Mouse (Mus musculus) C2C12 (cell line): ENCODE results near the gene Fndc7. TPM values are rescaled to one million over a fixed set of nuclear protein-coding genes. Genes with fewer than 3 reads are reported as not detected.
"Not testable (repeated sequence)": the region's sequence is repeated elsewhere in the genome, so short reads cannot be mapped to it uniquely, and the experiment has no call there.

Source experiments
- H3K27me3 ChIP-seq: one replicate; pipeline ENCODE4 v1.6.1; 2011; ENCODE audit not compliant: control insufficient read depth, insufficient read depth, insufficient read length
- H3K36me3 ChIP-seq: one replicate; pipeline ENCODE4 v1.6.1; 2011; ENCODE audit not compliant: control insufficient read depth, insufficient read depth
- H3K4me3 ChIP-seq: one replicate; pipeline ENCODE4 v1.5.1; 2011; ENCODE audit warnings: mild to moderate bottlenecking, control low read depth; ENCODE audit not compliant: poor library complexity, insufficient read depth, severe bottlenecking
- H3K79me2 ChIP-seq: one replicate; pipeline ENCODE4 v1.6.1; 2011; ENCODE audit not compliant: control insufficient read depth, insufficient read depth
- H3K79me3 ChIP-seq: one replicate; pipeline ENCODE4 v1.6.1; 2011; ENCODE audit warnings: low read depth, control low read depth
- H3ac ChIP-seq: one replicate; pipeline ENCODE3; 2011; ENCODE audit warnings: low read depth; ENCODE audit not compliant: control insufficient read depth, insufficient read length
- CEBPB ChIP-seq: IDR thresholded peaks from one replicate; pipeline ENCODE4 v1.6.1; 2011; ENCODE audit warnings: low read depth, mild to moderate bottlenecking, control low read depth, moderate library complexity
- CTCF ChIP-seq: IDR thresholded peaks from one replicate; pipeline ENCODE4 v1.5.1; 2011; ENCODE audit not compliant: control insufficient read depth, insufficient read depth, insufficient read length
- FOSL1 ChIP-seq: IDR thresholded peaks from one replicate; pipeline ENCODE4 v1.8.0; 2011; ENCODE audit warnings: mild to moderate bottlenecking, low read length; ENCODE audit not compliant: poor library complexity, insufficient read depth, severe bottlenecking
- MAX ChIP-seq: IDR thresholded peaks from one replicate; pipeline ENCODE4 v1.6.1; 2011; ENCODE audit warnings: mild to moderate bottlenecking, control low read depth
- MYOD1 ChIP-seq: IDR thresholded peaks from one replicate; pipeline ENCODE4 v1.6.1; 2011; ENCODE audit warnings: low read depth; ENCODE audit not compliant: control insufficient read depth, insufficient read length
- MYOG ChIP-seq: IDR thresholded peaks from one replicate; pipeline ENCODE4 v1.6.1; 2011; ENCODE audit not compliant: control insufficient read depth, insufficient read length; ENCODE audit errors: extremely low read depth
- USF1 ChIP-seq: IDR thresholded peaks from one replicate; pipeline ENCODE4 v1.6.1; 2011; ENCODE audit warnings: low read depth, mild to moderate bottlenecking, control low read depth, moderate library complexity
- polyA plus RNA-seq: library from polyadenylated mRNA; unstranded; fragments of >200 nt; fragmentation: generic; extraction: Trizol; gene quantifications from one replicate; pipeline ENCODE4 v1.2.1, GENCODE M21; 2012; ENCODE audit warnings: missing spikeins

Gene Fndc7
- polyA plus RNA-seq, 1 experiment = 0.01 TPM

DNA sequence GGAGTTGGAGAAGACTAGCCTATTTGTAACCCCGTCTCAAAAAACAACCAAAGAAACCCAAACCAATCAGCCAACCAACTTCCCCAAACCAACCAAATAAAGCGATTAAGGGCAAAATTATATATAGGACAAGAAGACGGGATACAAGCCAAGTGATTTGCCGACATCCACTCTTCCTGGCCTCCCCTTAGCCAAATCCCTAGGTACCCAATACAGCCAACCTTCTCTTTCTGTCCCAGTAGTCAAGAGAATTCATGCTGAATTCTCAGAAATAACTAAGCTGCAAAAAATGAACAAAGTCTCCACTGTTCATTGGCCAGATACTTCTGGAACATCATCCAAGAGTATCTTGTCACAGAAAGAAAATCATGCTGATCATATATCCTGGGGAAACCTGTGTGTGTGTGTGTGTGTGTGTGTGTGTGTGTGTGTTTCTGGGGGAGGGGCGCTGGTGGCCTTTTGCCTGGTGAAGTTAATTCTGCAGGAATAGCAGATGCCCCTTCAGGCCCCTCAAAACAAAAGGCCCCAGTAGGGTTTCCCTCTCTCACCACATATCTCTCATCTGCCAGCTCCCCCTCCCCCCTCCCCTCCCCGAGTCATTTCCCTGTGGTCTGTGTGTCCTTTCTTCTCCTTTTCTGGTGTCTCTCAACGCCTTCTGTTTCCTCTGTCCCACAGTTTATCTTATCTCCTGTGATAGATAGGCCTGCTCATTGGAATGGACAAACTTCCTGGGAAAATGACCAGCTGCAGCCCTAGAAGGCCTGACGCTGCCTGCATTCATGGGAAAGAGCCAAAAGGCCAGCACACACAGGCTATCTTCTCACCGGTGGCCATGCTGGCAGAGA, 3.9 kb downstream of the Fndc7 start:
- Histone ChIP-seq H3K4me3 (no peak overlapping the region), H3ac (no peak overlapping the region), H3K79me2 (no peaks in the 10 kb centered on the region), H3K27me3 (no peaks in the 10 kb centered on the region), H3K36me3 (no peaks in the 10 kb centered on the region), H3K79me3 (no peaks in the 10 kb centered on the region)
- TF ChIP-seq USF1 (no peak), MYOD1 (no peak), CTCF (no peak), CEBPB (no peak), FOSL1 (no peak), MYOG (no peak), MAX (no peak)

DNA sequence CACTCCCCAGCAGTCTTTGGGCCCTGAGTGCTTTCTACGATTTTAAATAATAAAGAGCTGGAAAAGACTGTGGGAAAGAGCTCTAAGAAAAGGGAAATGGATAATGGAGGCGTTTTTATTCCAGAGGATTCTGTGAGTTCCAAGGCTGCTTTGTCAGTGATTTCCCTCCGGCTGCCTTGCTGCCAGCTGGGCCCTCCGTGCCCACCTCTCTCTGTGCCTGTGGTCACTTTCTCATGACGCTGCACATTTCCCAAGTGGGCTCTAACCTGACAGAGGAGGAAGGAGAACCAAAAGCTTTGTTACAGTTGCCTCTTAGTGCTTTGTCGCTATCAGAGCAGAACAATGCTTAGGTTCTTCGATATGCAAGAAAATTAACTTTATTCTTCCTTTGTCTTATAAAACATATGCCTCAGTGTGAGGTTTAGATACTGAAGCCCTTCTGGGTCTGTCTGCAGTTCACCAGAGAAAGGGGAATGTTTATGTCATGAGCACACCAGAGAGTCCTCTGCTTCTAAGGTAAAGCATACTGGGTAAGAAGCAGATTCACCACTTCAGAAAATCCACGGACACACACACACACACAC, 5.0 kb downstream of the Fndc7 start:
- TF ChIP-seq CEBPB = no peak
- no peak for TF ChIP-seq MYOD1
- TF ChIP-seq USF1 = no peak
- TF ChIP-seq MAX = no peak
- no peak for TF ChIP-seq MYOG
- TF ChIP-seq CTCF = no peak
- TF ChIP-seq FOSL1 = no peak

DNA sequence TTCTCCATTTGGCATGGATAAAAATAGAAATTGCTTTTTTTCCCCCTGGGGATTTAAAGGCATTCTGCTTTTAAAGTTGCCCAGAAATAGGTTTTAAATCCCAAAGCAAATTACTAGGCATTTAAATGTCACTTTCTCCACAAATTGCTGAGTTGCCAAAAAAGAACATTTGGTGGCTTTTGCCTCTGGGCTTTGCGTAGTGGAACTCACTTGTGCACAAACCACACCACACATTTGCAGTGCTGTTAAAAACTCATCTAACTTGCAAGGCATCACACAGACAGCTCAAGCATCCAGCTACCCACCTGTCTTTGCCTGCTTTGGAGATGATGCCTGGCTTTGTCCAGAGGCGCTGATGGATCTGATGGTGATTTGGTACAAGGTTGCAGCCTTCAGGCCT, 6.7 kb downstream of the Fndc7 start:
- H3K27me3 ChIP-seq = no peaks in the 10 kb centered on the region
- no peak overlapping the region for H3K4me3 ChIP-seq
- TF ChIP-seq USF1 (no peak), MAX (no peak), CTCF (no peak), MYOG (no peak), CEBPB (no peak), MYOD1 (no peak), FOSL1 (no peak)
- no peaks in the 10 kb centered on the region for H3K79me3 ChIP-seq
- H3K36me3 ChIP-seq = no peaks in the 10 kb centered on the region
- H3K79me2 ChIP-seq = no peaks in the 10 kb centered on the region
- no peak overlapping the region for H3ac ChIP-seq

More for the DNA sequence above, 5.0 kb downstream of the Fndc7 start:
- H3K79me2 ChIP-seq = no peaks in the 10 kb centered on the region
- no peaks in the 10 kb centered on the region for H3K27me3 ChIP-seq
- H3K4me3 ChIP-seq = no peak overlapping the region
- no peak overlapping the region for H3ac ChIP-seq
- H3K36me3 ChIP-seq = no peaks in the 10 kb centered on the region
- H3K79me3 ChIP-seq = no peaks in the 10 kb centered on the region

DNA sequence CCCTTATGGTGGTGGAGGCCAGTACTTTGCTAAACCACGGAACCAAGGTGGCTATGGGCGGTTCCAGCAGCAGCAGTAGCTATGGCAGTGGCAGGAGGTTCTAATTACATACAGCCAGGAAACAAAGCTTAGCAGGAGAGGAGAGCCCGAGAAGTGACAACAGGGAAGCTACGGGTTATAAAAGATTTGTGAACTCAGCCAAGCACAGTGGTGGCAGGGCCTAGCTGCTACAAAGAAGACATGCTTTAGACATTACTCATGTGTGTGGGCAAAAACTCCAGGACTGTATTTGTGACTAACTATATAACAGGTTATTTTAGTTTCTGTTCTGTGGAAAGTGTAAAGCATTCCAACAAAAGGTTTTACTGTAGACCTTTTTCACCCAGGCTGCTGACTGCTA, 7.9 kb downstream of the Fndc7 start:
- H3K27me3 ChIP-seq, H3K36me3 ChIP-seq, H3K79me3 ChIP-seq, H3K4me3 ChIP-seq, H3K79me2 ChIP-seq, H3ac ChIP-seq: not testable (repeated sequence)

DNA sequence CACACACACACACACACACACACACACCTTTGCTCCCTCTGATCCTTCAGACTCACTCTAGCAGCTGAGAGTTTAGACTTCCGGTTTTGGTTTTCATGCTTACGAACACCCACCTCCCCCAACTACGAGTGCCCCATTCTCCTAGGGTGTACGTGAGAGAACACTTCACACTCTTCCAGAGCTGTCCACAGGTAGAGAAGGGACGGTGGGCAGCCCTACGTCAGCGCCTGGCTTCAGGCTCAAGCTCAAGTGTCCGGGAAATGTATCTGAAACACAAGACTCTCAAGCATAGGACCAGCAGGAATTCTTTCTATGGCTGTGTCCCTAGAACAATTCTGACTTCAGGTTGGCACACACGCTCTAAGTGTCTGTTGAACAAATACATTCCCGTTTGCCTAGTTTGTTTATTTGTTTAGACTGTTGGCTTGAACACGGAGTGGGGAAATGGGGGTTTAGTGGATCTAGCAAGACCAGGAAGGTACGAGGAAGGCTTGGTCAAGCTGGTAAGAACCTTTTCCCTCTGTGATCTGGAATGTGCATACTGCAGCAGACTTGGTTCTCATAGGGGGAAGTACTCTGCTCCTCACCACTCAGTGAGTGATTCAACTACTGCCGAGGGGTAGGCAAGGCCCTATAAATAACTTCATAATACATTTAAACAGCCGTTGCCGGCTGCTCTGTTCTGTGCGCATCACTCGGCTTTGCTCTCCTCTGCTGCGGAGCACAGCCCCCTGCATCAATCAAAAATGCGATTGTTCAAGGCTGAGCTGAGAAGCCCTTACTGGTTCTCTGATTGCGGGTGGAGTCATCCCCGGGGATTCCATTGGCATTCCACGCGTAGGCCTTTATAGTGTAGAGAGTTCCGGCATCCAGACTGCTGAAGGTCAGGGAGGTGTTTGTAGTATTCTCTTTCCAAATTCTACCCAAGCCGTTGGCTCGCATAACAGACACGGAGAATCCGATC, 9.0 kb downstream of the Fndc7 start:
- TF ChIP-seq FOSL1 = no peak
- peak; percentile 14 for TF ChIP-seq MYOD1
- TF ChIP-seq MYOG = no peak
- no peak for TF ChIP-seq CEBPB
- TF ChIP-seq MAX = no peak
- no peaks in the 10 kb centered on the region for H3K79me2 ChIP-seq
- H3K79me3 ChIP-seq = no peaks in the 10 kb centered on the region
- H3K4me3 ChIP-seq = no peak overlapping the region
- no peak overlapping the region for H3ac ChIP-seq
- H3K27me3 ChIP-seq = no peaks in the 10 kb centered on the region
- H3K36me3 ChIP-seq = no peaks in the 10 kb centered on the region
